Mouse (Mus musculus) heart, adult 2 months (tissue): ENCODE results near the gene Lrrc27.

Experiments
- CTCF ChIP-seq: fragments of 200-600 bp; IDR thresholded peaks from 2 replicates; pipeline ENCODE4 v1.8.1; 2022; ENCODE audit warnings: antibody characterized with exemption, mild to moderate bottlenecking, moderate library complexity
- EP300 ChIP-seq: fragments of 200-500 bp; IDR thresholded peaks from 2 replicates; pipeline ENCODE4 v1.6.1; 2011; ENCODE audit warnings: low read depth, low read length, control low read depth; ENCODE audit not compliant: insufficient read depth

GRCm38 (mm10) chr7:139253462-139253861, 40.7 kb downstream of the Lrrc27 start:
- TF ChIP-seq CTCF: no peak
- TF ChIP-seq EP300: no peak
